Mouse (Mus musculus) small intestine, adult 2 months (tissue): ENCODE measurements around the gene Sept9.

ENCODE experiments used
- CTCF ChIP-seq: fragments of 200-500 bp; IDR thresholded peaks from 2 replicates; pipeline ENCODE4 v1.5.1; 2012; ENCODE audit warnings: low read depth, mild to moderate bottlenecking, control low read depth, inconsistent platforms, low read length, moderate library complexity, mixed read lengths; ENCODE audit not compliant: insufficient replicate concordance, insufficient read length; ENCODE audit errors: extremely low read depth
- POLR2A ChIP-seq: fragments of 200-500 bp; IDR thresholded peaks from 2 replicates; pipeline ENCODE4 v1.6.1; 2012; ENCODE audit warnings: low read depth, mild to moderate bottlenecking, control low read depth, inconsistent platforms, low read length, moderate library complexity

DNA sequence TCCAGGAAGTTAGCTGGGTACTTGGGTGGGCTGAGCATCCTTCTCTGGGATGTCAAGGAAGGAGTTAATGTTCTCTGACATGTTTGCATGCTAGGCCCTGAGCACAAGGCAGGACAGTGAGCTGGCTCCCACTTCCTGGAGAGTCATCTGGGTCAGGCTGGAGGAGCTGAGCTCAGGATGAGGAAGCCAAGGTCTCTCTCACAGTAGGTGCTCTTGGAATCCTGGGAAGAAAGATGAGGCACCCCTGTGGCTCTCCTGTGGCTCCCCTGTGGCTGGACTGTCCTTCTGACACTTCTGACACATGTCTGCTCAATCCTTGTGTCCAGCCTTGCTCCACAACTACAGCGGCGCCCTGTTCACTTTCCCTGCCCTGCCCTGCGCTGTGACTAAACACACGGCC, 52.3 kb downstream of the Sept9 start:
- TF ChIP-seq CTCF (no peak), POLR2A (no peak)
